Mouse (Mus musculus) megakaryocyte, embryonic 14.5 days (primary cell): Measurements from ENCODE around the gene Rbm20.

ENCODE experiments used
- FLI1 ChIP-seq: IDR thresholded peaks from 2 replicates; pipeline ENCODE4 v1.6.1; 2012; ENCODE audit warnings: low read length, inconsistent platforms, mixed read lengths
- GATA1 ChIP-seq: IDR thresholded peaks from 3 replicates; pipeline ENCODE4 v1.6.1; 2012; ENCODE audit warnings: mixed read lengths, low read length, inconsistent platforms, borderline replicate concordance

DNA sequence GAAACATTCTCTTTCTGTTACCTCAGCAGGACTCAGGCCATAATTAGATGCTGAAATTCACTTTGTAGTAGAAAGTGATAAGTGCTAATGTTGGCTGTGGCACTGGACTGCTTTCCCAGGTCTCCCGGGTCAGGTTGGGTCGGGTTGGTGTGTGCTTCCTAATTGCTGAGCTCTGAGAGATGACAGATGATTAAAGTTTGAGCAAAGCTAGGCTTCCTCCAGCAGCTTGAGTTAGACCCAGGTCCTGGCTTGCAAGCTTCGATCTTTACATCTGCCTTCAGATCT lies 154.0 kb downstream of the Rbm20 start:
- TF ChIP-seq GATA1 (no peak), FLI1 (no peak)
